Mouse (Mus musculus) ovary, adult 18-20 months (tissue): ENCODE data around the gene Tktl1.
"Not testable (repeated sequence)": the region's sequence is repeated elsewhere in the genome, so short reads cannot be mapped to it uniquely, and the experiment has no call there.

Experiments used
- DNase-seq: peaks from one replicate; pipeline ENCODE4 v3.0.0; 2022; ENCODE audit warnings: low spot score, mixed read lengths

The Tktl1 gene

DNA sequence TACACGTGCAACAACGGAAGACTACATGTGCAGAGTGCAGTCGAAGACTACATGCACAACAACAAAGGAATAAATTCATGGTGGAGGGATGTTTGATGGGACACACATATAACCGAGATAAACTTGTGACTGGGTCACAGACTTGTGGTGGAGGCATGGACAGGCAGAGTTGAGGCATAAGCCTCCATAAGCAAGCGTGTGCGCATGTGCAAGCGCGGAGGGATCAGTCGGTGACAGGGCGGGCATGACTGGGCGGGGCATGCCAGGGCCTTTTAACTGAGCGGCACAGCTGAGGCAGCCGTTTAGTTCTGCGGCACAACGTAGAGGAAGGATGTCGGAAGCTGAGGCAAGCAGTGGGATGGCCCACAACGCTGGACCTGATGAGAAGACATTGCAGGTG, at the start of gene Tktl1:
TSS of gene Tktl1 (plus strand) at position 301 of the 400 bp plus-strand sequence.
- DNase-seq = no peak

DNA sequence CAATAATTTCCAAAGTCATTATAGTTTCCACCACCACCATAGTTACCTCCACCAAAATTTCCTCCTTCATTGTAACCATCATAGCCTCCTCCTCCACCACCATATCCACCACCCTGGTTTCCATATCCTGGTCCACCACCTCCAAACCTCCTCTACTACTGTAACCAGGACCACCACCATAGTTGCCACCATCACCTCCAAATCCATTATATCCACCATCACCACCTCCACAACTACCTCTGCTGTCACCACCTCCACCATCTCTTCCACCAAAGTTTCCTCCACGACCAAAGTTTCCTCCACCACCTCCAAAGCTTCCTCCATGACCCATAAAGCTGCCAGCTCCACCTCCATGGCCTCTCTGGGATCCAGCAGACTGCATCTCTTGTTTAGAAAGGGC, 41.8 kb upstream of the Tktl1 start, which contains the start of gene Mecp2:
TSS of gene Mecp2 (minus strand) at position 101 of the 400 bp plus-strand sequence.
- DNase-seq = not testable (repeated sequence)

DNA sequence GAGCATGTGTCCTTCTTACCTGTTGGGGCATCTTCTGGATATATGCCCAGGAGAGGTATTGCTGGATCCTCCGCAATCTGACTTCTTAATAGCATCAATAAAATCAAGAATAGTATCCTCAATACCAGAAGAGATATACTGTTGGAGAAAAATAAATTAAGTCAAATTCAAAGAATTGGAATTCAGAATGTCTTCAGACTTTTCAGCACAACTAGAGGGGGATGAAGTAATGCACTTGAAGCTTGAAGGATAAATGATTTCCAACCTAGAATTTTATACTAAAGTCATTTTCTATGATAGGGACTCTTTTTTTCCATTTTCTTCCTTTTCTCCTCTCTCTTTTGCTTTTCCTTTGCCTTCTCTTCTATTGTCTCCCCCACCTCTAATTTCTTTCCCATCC, 9.3 kb upstream of the Tktl1 start, which contains the start of gene Tex28:
TSS of gene Tex28 (minus strand) at position 101 of the 400 bp plus-strand sequence.
- no peak for DNase-seq

- no peak for DNase-seq
Measured at GRCm38 (mm10) chrX:74203556-74203955, 26.5 kb downstream of the Tktl1 start.

DNA sequence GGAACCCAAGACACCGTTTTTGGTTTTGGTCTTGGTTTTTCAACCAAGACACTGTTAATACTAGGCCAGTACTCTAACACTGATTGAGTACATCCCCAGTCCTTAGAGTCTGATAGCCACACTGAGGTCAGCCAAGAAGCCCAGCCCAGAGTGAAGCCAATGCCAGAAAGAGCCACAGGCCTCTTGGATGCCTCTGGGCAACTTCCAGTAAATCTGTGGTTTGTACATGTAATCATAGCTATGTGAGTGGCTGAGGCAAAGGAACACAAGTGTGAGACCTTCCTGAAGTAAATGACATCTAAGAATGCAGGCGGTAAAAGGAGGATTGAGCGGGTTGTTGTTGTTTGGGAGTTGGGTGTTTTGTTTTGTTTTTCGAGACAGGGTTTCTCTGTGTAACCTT, 41.4 kb downstream of the Tktl1 start:
- DNase-seq = no peak

GRCm38 (mm10) chrX:74219449-74219848, 42.4 kb downstream of the Tktl1 start:
- DNase-seq = no peak

GRCm38 (mm10) chrX:74220099-74220498, 43.0 kb downstream of the Tktl1 start:
- DNase-seq = not testable (repeated sequence)

DNA sequence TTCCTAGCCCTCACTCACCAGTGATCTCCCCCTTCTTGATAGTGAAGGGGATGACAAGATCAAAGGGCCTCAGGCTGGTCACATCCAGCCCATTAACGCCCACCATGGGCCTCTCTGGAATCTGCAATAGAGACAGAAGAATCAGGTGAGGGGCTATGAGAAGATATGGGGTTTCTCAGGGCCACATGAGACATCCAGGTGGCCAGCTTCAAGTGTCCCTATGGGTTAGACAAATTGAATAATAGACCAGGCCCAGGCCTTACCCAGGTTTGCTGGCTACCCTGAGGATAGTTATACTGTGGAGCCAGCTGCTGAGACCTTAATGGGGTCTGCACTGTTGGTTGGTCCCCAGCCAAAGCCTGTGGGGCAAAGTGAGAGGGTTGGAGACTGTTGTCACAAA, 53.0 kb downstream of the Tktl1 start:
- DNase-seq = no peak

- DNase-seq = no peak
Measured at GRCm38 (mm10) chrX:74233196-74233595, 56.1 kb downstream of the Tktl1 start.

DNA sequence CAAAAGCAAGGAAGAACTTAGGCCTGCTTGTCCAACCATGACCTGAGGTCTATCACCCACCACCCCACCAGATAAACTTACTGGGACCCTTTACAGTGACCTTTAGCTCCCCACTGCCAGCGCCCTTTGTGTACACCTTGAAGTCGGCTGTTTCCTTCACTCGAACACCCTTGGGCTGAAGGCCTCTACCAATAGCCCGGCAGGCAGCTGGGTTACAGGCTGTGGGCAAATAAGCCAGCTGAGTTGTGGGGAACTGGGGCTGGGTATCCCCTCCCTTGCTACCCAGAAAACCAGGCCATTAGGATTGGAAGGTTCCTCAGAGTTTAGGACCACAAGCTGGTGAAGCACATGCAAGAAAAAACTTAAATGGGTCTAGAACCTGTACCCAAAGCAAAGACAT, 63.3 kb downstream of the Tktl1 start:
- no peak for DNase-seq

DNA sequence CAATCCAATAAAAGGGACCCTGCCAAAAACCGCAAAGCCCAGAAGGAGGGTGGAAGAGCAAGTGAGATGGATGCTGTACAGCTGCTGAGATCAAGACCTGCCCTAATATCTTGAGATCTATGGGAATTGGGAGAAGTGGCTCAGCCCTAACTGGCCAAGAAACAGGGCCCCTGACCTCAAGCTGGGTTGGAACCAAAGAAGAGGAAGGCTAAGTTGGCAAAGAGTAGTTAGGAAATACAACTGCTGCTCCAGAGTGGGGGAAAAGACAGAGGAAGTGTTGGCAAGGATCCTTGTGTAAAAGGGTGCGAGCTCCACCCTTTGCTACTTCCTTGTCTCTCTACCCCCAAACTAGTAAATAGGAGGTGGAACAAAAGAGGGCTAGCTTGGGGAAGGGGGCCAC, 66.3 kb downstream of the Tktl1 start:
- DNase-seq = no peak

GRCm38 (mm10) chrX:74243807-74244206, 66.7 kb downstream of the Tktl1 start:
- DNase-seq = no peak

GRCm38 (mm10) chrX:74244614-74245083, 67.6 kb downstream of the Tktl1 start:
- DNase-seq = peak; percentile 70

GRCm38 (mm10) chrX:74245107-74245506, 68.0 kb downstream of the Tktl1 start:
- no peak for DNase-seq

- DNase-seq = peak; percentile 71
Measured at GRCm38 (mm10) chrX:74245687-74246086, 68.6 kb downstream of the Tktl1 start.

- DNase-seq = peak; percentile 89
Measured at GRCm38 (mm10) chrX:74246213-74246681, 69.2 kb downstream of the Tktl1 start.

- DNase-seq = no peak
Measured at GRCm38 (mm10) chrX:74246693-74247092, 69.6 kb downstream of the Tktl1 start.

DNA sequence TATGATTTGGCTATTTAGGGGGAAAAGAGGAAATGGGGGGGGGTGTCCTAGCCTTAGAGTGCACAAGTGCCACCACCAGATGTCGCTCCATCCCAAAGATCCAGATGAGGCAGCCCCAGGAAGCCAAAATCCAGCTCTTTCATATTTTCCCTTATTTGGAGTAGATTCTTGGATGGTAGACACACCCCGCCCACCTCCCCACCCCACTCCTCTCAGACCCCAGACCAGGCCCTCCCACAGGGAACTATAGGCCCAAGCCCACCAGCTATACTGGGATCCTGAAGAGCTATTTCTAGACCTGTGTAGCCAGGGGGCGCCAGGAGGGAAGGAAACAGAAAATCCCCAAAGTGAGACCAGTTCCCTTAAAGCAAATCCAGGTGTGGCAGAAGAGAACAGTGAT, 71.6 kb downstream of the Tktl1 start:
- DNase-seq = no peak

GRCm38 (mm10) chrX:74249615-74250014, 72.6 kb downstream of the Tktl1 start, which contains the start of gene Flna:
Flna (minus strand) TSS chrX:74249820.
- peak; percentile 42 for DNase-seq

- DNase-seq = peak; percentile 89
Measured at GRCm38 (mm10) chrX:74254153-74254887, 77.3 kb downstream of the Tktl1 start, which contains the start of gene Emd. Emd (plus strand) TSS chrX:74254687.

GRCm38 (mm10) chrX:74254888-74255565, 78.0 kb downstream of the Tktl1 start:
- no peak for DNase-seq

DNA sequence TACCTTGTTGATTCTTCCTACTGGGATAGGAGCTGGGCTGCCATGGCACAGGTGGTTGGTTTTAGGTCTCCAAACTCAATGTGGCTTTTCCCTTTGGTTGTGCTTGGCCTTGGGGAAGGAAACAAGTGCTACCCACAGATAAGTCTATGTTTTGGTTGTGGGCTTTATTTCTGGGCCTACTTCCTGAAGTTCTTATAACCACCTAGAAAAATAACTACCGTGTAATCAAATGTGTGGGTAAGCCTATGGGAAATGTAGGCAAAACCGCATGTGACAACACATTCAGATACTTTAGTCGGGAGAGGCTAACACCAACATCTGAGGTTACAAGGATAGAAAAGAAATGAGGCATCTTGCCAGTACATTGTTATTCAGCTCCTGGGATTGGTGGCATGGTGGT, 80.7 kb downstream of the Tktl1 start:
- no peak for DNase-seq
